Mouse (Mus musculus): ENCODE measurements at regions not wholly inside any gene's neighbourhood (a gene's known extent, or its start where the extent isn't known, plus 50 kb on each side); places are given as distances from the start of the nearest gene placed in this dataset.

DNA sequence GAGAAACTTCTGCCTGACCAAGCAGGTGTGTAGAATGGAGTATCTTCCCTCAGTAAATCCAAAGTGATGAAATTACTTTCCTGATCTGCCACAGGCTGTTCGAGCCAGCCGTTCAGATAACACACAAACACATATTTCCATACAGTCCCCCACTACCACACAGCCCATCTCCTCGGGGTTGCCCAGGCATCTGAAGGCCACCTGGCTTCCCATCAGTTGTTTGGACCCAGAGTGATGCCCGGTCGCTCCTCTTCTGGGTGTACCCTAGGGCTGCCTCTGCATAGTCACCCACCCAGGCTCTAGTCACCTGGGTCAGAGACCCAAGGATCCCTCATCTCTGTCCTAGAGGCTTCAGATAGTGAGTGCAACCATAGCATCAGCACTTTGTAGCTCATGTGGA, 107.9 kb downstream of the CK137956 start:
- DNase-seq, result no peak

DNA sequence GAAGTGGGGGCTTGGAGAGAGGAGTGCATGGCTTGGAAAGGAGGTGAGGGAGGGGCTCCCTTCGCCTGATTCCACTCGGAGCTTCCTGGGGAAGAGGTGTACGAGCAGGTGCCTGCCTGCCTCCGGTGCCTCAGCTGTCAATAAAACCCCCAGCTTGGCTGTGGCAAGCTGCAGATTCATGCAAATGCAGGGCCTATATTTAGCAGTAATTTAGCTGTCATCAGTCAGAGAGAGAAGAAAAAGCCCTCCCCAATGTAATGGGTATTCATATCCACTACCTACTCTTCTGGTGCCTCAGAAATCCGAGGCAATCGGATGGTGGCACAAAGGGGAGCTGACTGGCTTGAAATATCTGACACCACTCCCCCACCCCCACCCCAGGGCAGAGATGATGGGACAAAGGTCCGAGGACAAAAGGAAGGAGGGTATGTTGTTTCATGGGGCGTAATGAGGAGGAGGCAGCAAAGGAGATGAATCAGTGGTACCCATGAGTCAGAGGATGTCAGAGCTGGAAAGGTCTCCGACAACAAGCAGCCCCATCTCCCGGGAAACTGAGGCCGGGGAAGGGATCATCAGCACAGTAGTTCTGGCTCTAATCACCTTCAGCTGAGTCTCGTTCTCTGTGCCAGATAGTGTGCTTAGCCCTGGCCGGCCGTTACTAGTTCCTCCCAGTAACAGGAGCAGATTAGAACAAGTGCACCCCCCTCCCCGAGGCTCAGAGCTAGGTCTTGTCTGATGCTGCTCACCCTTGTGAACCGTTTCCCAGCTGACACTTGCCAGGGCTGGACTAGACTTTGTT, 109.2 kb downstream of the CK137956 start:
- DNase-seq, result no peak

DNA sequence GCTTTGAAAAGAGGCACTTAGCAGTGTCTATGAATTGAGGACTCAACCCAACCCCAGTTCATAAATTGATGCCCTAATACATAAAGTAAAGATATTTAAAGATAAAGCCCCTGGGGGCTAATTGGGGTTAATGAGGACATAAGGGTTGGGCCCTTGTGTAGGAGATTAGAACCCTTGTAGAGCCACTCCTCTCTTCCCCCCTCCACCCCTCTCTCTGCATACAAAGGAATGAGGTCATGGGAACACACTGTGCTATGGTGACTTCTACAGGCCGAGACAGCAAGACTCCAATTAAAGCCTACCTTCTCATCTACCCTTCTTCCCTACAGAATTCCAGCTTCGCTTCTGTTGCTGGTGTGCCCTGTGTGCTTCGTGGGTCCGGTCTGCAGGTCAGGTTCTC, 110.5 kb downstream of the CK137956 start:
- DNase-seq, result no peak

DNA sequence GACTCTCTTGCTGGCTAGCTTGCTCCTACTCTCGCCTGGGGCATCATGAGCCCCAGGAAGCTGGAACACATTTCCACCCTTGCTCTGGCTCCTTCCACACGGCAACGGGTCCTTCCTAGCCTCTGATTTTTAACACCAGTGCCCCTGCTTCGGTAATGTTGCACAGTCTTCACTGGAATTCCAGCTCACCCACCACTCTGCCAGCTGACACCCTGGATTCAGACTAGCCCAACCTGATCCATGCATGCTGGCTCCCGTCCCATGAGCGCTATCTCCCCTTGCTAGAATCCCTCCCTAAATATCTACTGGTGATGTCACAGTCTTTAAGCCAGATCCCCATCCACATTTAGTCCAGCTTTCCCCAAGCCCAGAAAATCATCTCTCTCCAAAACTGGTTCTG, 111.2 kb downstream of the CK137956 start:
- no peak for DNase-seq

DNA sequence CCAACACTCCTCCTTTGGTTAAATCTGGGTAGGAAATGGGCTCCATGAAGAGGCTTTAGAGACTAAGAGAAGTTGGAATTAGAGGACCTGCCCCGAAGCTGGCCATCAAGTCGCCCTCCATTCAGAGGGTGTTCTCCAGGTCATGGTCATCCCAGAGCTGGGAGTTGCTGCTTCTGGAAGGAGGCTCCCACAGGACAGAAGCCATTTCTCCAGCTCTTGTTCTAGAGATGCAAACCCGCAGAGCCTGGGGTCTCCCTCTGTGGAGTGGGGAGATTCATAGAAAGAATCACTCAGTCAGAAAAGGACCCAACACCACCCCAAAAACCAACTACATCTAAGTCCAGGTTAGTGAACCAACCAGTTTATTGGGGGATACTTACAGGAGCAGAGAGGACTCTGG, 112.2 kb downstream of the CK137956 start:
- DNase-seq, result no peak

DNA sequence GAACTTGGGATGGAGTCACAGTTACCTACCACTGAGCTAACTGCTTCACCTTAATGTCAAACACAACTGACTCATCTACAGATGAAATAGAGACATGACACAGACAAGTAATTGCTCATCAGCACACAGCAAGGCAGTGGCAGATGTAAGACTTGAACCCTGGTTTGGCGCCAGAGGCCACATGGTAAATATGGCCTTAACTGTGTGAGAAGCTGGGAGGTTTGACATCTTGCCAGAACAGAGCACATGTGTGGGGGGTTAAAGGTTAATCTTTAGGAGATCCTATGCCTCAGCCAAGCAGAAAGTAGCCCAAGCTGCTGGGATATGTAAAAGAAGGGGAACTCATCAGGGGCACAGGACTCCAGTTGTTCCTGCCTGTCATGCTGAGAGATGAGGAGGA, 114.9 kb downstream of the CK137956 start:
- no peak for DNase-seq

DNA sequence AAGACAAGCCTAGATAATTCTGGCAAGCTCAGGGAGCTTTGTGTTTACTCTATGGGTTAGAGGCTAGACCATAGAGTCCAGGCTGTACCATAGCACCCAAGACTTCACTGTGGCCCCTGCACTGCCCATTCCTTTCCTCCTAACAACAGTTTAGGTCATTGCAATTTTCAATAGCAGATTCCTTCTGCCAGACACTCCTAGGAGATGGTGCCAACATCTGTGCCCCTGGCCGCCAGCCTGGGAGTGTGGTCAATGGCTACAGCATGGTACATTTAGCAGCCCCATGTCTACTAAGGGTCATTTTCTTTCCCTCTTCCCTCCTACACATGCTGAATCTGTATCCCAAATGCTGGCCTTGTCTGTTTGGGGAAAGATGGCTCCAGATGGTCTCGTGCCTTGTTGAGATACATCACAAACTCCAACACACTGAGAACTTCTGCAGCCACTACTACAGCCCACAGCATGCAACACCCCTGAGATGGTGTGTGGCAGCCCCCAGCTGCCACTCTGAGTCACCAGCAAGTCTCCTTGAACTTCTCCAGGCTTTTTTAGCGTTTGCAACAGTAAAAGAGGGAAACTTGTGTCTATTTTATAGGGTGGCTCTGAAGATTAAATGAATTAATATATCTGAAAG, 115.9 kb downstream of the CK137956 start:
- DNase-seq, result no peak

DNA sequence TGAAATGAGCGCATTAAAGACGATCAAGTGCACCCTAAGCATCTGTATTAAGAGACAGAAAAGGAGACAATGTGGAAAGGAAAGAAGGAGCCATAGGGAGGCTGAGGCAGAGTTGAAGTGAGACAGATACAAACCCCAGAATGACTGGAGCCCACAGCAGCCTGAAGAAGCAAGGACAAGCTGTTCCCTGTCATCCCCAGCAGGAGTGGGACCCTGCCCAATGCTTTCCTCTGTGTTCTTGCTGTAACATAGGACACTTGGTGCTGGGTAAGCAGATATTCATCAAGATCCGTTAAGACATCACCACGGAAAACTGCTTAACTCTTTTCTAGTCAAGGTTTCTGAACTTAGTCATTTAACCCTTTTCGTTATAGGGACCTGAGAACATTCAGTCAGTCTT, 121.4 kb downstream of the CK137956 start:
- no peak for DNase-seq

DNA sequence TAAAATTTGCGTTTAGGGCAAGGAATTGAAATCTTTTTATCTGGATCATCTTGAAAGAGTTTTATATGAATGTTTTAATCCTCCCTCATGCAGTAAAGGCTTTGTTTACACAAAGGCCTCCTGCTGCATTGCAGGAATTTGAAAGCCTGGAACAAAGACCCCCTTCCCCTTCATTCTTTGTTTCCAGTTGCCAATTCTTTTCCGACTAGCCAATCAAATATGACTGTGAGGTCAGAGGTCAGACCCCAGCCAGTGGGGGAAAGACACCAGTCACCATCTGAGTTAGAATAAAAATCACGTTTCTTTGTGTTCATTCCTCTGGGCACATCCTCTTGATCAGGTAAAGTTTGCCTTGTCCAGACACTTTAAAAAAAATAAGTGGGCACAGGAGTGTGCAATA, 124.4 kb downstream of the CK137956 start:
- DNase-seq, result no peak

DNA sequence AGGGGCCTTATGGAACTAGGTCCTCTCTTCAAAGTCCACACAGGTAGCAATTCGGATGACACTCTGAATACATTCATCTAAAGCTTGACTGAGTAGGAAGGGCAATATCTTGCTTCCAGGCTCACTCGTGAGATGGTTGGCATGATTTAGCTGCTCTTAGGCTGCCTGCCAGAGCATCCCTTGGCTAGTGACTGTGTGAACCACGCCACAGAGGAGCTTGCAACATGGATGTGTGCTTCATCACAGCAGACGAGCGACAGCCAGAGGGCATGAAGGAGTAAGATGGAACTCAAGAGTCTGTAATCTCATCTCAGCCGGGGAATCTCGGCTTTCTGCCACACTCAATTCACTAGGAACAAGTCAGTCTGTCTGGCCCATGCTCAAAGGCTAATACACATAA, 127.3 kb downstream of the CK137956 start:
- no peak for DNase-seq

DNA sequence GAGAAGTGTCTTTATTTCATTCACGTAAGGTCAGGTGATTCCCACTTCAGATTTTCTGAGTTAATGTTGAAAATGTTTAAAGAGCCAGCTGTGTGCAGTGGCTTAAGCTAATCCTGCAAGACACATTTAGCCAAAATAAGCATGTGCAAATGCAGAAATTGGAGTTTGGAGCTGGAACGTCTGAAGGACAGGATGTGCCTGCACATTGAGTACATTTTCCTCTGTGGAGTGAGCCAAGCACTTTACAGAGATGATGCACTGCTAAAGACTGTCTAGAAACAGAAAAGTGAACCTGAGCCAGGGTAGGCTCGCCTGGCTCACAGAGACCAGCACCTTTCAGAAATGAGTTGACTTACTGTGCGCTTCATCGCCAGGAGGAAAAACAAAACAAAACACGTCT, 137.1 kb downstream of the CK137956 start:
- no peak for DNase-seq

DNA sequence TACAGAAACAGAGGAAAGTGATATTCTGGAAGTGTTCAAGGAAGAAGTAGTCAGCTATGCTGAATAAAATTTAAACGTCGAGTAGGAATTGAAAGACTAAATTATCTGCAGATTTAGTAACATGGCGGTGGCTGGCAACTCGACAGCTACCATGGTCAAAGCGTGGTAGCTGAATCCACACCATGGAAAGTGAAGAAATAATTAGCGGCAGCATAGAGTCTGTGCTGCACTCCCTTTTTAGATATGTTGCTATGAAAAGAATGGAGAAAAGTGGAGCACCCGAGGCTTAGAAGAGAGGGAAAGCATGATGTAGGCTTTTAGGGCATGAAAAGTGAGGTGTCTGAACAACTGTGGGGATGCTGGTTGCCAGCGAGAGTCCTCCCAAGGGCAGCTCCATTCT, 143.8 kb downstream of the CK137956 start:
- no peak for DNase-seq

DNA sequence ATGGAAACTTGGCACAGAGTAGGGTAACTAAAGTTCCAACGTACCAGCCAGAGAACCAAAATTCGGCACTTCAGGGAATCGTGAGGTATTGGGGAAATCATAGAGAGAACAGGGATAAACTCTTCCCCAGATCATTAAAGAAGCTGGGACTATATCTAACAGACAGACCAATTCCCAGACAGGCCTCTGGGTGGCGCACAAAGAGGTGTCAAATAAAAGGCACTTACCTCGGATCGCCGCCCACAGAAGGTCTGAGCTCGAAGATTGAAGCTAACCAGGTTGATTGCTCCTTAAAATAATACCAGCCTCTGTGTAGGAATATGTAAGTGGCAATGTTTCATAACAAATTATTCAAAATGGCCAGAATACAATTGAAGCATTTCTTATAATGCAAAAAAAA, 151.2 kb downstream of the CK137956 start:
- peak; percentile 20 for DNase-seq

DNA sequence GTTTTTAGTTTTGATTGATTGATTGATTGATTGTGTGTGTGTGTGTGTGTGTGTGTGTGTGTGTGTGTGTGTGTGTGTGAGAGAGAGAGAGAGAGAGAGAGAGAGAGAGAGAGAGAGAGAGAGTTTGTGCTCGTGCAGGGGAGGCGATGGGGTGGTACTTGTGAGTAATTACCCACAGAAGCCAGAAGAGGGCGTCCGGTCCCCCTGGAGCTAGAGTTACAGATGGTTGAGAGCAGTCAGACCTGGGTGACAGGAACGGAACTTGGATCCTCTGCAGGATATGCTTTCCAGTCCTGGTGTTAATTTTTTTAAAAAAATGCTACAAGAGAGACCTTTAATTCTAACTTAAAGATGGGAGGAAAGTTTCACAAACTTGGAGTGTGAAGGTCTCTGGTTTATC, 151.7 kb downstream of the CK137956 start:
- DNase-seq, result no peak

DNA sequence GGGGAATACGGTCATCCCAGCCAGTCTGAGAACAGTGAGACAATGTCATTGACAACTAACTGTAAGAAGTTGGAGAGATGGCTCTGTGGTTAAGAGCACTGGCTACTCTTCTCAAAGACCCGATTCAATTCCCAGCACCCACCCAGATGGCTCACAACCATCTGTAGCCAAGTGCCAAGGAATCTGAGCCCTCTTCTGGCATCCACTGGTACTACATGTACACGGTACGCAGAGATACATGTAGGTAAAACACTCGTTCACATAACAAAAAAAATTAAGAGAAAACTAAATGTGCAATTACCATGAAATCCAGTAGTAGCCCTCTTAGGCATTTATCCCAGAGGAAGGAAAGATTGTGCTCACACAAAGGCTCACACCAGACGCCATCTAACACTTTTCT, 156.1 kb downstream of the CK137956 start:
- no peak for DNase-seq

DNA sequence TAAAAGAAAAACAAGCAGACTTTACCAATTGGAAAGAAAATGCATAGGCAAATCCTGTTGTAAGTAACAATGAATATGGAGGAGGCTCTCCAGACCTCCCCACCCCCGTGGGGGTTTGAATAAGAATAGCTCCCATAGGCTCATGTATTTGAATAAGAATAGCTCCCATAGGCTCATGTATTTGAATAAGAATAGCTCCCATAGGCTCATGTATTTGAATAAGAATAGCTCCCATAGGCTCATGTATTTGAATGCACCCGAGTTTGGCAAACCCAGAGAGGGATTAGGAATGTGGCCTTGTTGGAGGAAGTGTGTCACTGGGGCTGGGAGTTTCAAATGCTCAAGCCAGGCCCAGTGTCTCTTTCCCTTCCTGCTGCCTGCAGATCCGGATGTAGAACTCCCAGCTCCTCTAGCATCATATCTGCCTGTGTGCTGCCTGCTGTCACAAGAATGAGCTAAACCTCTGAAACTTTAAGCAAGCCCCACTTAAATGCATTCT, 158.7 kb downstream of the CK137956 start:
- DNase-seq, result no peak

DNA sequence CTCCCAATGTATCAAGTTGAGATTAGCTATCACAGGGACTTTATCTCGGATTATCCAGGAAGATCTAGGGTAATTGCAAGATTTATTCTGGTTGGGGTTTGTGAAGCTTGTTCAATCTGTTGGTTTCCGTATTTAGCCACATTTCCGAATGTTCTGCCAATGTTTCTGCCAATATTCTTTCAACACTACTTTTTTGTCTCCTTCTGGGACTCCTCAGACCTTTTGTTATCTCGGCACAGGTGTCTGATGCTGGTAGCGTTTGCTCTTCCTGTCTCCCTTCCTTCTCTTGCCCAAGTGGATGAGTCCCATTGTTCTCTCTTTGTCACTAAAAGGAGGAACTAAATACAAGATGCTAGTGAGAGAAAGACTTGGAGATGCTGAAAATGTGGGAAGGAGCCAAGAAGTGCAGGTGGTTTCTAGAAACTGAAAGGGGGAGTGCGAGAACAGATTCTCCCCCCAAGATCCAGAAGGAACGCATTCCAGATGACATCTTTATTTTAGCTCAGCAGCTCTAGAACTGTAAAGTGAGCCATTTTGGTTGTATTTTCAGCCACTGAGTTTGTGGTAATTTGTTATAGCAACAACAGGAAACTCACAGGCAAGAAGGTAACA, 159.7 kb downstream of the CK137956 start:
- no peak for DNase-seq

DNA sequence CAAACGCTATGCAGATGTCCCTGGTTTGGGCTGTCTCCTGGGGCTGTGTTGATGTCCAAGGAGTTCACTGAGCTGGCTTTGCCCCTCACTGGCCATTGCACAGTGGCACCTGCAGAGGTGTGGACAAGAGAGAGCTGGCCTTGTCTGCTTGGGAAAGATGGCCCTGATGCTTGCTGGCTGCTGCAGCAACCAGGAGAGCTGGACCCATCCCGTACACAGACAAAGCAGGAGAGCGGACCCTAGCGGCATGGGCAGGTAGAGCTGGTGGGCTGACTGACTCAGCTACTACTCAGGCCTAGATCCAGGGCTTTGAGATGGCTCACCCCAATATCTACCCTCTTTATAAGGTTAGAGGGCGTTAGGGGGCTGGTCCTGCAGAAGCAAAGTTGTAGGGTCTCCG, 161.7 kb downstream of the CK137956 start:
- DNase-seq, result peak; percentile 28

DNA sequence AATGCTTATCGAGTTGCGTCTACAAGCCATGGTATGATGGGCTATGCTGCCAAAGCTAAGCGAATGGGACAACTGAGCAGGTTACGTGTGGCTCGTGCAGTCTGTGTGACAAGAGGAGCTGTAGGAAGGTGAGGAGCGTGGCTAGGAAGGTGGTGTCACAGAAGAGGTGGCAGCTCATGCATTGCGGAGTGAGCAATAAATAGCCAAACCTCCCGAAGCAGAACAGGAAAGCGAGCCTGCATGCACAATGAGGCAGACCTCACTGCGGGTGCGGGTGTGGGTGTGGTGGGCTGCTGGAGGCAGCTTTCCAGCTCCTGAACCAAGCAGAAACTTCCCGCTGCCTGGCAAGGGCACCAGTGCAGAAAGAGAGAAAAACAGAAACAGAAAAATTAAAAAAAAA, 181.5 kb downstream of the CK137956 start:
- no peak for DNase-seq

DNA sequence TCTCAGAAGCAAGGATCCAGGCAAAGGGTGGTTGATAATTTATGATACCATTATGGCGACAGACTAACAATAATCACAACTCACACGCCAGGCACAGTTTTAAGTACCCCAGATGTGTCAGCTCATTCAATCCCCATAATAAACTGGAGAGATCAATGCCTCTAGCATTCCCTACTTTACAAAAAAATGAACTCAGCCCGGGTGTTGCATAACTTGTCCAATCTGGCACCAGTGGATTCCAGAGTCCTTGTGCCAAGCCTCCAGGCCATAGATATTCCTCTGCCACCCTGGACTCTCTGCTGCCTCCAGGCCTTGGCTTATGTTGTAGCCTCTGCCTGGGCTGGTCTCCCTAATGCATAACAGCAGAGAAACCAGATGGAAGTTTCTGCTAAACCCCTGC, 185.0 kb downstream of the CK137956 start:
- peak; percentile 35 for DNase-seq

DNA sequence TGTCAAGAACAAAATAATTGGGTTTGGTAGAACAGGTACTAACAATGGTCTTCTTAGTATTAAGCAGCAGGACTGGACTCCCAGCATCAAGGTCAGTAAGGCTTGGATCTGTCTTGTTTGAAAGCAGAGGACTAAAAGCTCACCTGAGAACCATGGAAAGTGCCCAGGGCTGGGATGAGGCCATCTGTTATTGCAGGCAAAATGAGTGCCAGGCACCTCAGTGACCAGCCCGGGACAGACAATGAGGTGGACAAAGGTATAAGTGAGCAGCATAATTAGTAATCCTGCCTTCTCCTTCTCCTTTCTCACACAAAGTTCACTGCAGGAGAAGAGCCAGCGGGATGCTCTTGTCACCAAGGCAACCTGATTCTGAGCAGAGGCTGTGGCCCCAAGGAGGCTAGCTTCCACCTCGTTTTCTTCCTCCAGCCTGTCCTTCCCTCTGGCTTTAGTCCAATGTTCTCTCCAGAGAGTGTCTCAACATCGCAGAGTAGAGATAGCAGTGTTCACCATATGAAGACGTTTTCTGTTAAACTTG, 198.7 kb downstream of the CK137956 start:
- DNase-seq, result no peak

DNA sequence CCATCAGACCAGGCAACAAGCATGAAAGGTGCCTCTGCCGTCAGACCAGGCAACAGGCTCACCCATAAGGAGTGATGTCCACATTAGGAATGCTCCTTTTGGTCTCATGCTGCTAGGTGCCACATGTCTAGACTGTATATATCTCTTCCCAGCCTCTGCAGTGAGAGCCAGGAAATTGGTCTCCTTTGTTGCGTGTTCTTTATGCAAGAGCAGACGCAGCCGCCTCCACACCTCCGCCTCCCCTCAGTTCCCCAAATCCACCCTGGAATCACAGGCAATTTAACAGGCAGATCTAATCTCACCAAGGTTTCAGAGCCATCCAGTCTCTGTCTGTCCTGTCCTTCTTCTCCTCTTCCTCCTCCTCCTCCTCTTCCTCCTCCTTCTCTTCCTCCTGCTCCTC, 207.0 kb downstream of the CK137956 start:
- no peak for DNase-seq

DNA sequence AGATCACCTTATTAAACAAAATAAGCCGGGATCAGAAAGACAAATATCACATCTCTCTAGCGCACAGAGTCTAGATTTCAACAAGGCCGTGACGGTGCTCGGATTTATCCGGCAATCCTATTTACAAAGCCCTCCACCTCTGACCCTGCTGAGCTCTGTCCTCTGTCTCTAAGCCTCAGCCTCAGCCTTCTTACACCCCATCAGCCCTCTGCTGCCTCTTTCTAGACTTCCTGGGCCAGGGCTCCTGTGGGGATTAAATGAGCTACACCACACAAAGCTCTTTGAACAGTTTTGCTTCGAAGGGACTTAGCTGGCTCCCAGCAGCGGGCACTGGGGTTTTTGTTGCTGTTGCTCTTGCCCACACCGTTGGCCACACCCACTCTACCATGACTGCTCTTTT, 211.8 kb downstream of the CK137956 start:
- no peak for DNase-seq
